Mouse (Mus musculus): ENCODE measurements around the gene Ivl. TPM values are rescaled to one million over a fixed set of nuclear protein-coding genes. Genes with fewer than 3 reads are reported as not detected.

Gene Ivl
- not detected in 2 replicates for polyA plus RNA-seq (2015; fragmentation: Nextera tagmentation; extraction: Ambion mirVana)

DNA sequence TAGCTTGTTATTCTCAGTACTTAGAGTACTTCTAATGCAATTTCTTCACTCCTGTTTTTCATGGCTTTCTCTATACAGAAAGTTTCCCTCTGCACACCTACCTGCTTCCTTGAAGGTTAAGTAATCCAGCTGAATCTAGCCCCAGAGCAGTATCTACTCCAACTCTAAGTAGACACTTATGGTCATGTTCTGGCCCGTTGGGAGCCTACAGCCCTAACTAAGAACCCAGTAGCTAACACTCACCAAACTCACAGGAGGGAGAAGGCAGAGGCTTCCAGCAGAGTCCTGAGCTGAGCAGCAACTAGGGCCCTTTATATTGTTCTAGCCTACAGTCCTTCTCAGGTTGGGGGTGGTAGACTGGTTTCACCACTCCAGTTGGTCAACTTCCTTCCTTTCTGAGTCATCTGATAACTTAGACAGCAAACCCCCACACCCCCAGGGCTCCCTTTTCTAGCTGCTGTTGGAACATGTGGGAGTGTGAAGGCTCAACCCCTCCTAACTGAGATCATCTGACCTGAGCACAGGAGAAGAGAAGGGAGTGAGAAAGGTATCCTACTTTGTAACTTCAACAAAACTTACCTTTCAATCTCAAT, at the start of gene Ivl:
Gene Ivl, minus strand, starts transcription at position 287 of the 593 bp plus-strand sequence.
- H3K9ac ChIP-seq (replicated peaks) = no peak within 1 kb of the TSS
- H3K27me3 ChIP-seq = no peaks in the 10 kb centered on the region
- H3K4me3 ChIP-seq (replicated peaks) = no peak within 1 kb of the TSS
- no peaks in the 10 kb centered on the region for H3K9me3 ChIP-seq
- WGBS = 75% methylated on average over 1 of the region's 1 CpGs
- no peaks in the 10 kb centered on the region for H3K36me3 ChIP-seq
- no peak within 1 kb of the TSS for H3K4me2 ChIP-seq (replicated peaks)
- H3K4me1 ChIP-seq (replicated peaks) = no peaks in the 10 kb centered on the region
- no peak for ATAC-seq
- H3K27ac ChIP-seq = no peak within 1 kb of the TSS

DNA sequence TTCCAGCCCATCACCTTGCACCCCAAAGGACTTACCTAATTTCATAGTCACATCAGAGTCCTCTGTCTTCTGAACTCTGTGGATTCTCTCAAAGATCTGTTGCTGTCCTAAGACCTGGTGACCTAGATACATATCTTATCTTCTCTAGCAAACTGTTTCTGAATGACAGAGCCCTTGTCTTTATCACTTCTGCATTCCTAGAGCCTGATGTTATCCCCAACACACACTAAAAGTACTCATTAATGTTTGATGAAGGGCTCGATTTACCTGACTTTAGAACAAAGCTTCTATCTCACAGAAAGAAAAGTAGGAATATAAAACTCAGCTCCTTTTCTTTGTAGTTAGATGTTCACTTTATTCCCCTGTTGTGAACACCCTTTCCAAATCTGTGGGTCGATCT, 48.0 kb upstream of the Ivl start, which contains the start of gene Lce6a:
Gene Lce6a, minus strand, starts transcription at position 101 of the 400 bp plus-strand sequence.
- Histone ChIP-seq H3K9me3 (no peaks in the 10 kb centered on the region), H3K4me1 (replicated peaks) (no peaks in the 10 kb centered on the region), H3K4me2 (replicated peaks) (no peak within 1 kb of the TSS), H3K27ac (no peak within 1 kb of the TSS), H3K36me3 (no peaks in the 10 kb centered on the region), H3K4me3 (replicated peaks) (no peak within 1 kb of the TSS), H3K27me3 (no peaks in the 10 kb centered on the region), H3K9ac (replicated peaks) (no peak within 1 kb of the TSS)
- WGBS = 82% methylated on average over 2 of the region's 2 CpGs
- no peak for ATAC-seq

DNA sequence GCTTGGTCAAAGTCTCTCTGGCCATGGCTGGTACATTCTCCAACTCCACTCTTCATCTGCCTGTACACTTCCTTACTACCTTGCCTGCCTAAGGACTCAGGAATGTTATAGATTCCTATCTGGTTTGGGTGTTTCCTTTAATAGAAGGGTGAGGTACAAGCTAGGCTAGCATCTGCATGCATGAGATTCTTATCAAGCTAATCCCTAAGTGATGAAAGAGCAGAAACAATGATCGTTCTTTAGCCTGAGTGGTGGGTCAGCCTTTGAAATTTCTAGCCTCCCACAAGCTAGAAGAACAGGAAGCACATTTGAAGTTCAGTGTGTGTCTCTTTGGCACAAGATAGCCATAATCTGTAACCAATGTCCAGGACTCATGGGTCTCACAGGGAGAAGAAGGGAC, 36.3 kb upstream of the Ivl start:
- H3K4me1 ChIP-seq (replicated peaks) = no peaks in the 10 kb centered on the region
- 65% methylated on average over 1 of the region's 1 CpGs for WGBS
- no peaks in the 10 kb centered on the region for H3K27me3 ChIP-seq

GRCm38 (mm10) chr3:92607392-92607791, 33.9 kb upstream of the Ivl start, which contains the start of gene 2210017I01Rik:
TSS of gene 2210017I01Rik (minus strand) at chr3:92607492.
- Histone ChIP-seq H3K36me3 (no peaks in the 10 kb centered on the region), H3K27me3 (no peaks in the 10 kb centered on the region), H3K4me2 (replicated peaks) (no peak within 1 kb of the TSS), H3K9me3 (no peaks in the 10 kb centered on the region), H3K4me1 (replicated peaks) (no peaks in the 10 kb centered on the region), H3K27ac (no peak within 1 kb of the TSS), H3K4me3 (replicated peaks) (no peak within 1 kb of the TSS), H3K9ac (replicated peaks) (no peak within 1 kb of the TSS)
- no peak for ATAC-seq

More for the DNA sequence above, 36.3 kb upstream of the Ivl start:
- H3K4me2 ChIP-seq (replicated peaks) = no peak overlapping the region
- no peak overlapping the region for H3K27ac ChIP-seq
- ATAC-seq = no peak
- no peaks in the 10 kb centered on the region for H3K9me3 ChIP-seq
- H3K4me3 ChIP-seq (replicated peaks) = no peak overlapping the region
- no peak overlapping the region for H3K9ac ChIP-seq (replicated peaks)
- H3K36me3 ChIP-seq = no peaks in the 10 kb centered on the region

- no peak for ATAC-seq
- Histone ChIP-seq H3K36me3 (no peaks in the 10 kb centered on the region), H3K27ac (no peak overlapping the region), H3K4me1 (replicated peaks) (no peaks in the 10 kb centered on the region), H3K4me3 (replicated peaks) (no peak overlapping the region), H3K27me3 (no peaks in the 10 kb centered on the region), H3K9me3 (0 out of 2 replicates have a peak, but pooled peaks cover 3% of the 10 kb centered on the region), H3K4me2 (replicated peaks) (no peak overlapping the region), H3K9ac (replicated peaks) (no peak overlapping the region)
- WGBS = 51% methylated on average over 1 of the region's 1 CpGs
These were observed 28.6 kb upstream of the Ivl start for GRCm38 (mm10) chr3:92602169-92602568.

GRCm38 (mm10) chr3:92600456-92600855, 26.9 kb upstream of the Ivl start:
- H3K4me1 ChIP-seq (replicated peaks) = no peaks in the 10 kb centered on the region
- no peak overlapping the region for H3K4me2 ChIP-seq (replicated peaks)
- no peaks in the 10 kb centered on the region for H3K27me3 ChIP-seq
- 0 out of 2 replicates have a peak, but pooled peaks cover 3% of the 10 kb centered on the region for H3K9me3 ChIP-seq
- 58% methylated on average over 1 of the region's 1 CpGs for WGBS
- no peak overlapping the region for H3K4me3 ChIP-seq (replicated peaks)
- no peak overlapping the region for H3K9ac ChIP-seq (replicated peaks)
- no peaks in the 10 kb centered on the region for H3K36me3 ChIP-seq
- no peak overlapping the region for H3K27ac ChIP-seq
- no peak for ATAC-seq

DNA sequence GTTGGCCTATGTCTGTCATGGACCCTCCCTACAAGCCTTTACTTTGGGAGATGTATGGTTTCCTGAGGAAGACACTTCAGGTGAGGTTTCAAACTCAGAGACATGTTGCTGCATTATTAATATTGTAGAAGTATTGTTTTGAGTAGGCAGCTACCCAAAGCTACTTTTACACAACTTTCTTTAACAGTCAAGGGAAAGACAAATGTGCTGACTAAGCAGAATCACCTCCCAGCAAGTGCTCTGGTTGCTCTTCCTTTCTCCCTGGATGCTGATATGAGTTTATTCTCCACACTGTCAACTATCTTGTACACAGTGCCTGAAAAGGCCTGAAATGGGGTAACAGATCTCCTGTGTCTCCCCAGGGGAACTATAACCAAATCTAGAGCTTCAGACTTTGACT, 26.4 kb upstream of the Ivl start:
- Histone ChIP-seq H3K27ac (no peak overlapping the region), H3K4me2 (replicated peaks) (no peak overlapping the region), H3K9me3 (0 out of 2 replicates have a peak, but pooled peaks cover 3% of the 10 kb centered on the region), H3K27me3 (no peaks in the 10 kb centered on the region), H3K36me3 (no peaks in the 10 kb centered on the region), H3K9ac (replicated peaks) (no peak overlapping the region), H3K4me3 (replicated peaks) (no peak overlapping the region), H3K4me1 (replicated peaks) (no peaks in the 10 kb centered on the region)
- no peak for ATAC-seq

GRCm38 (mm10) chr3:92598429-92598828, 24.9 kb upstream of the Ivl start:
- no peaks in the 10 kb centered on the region for H3K27me3 ChIP-seq
- H3K4me1 ChIP-seq (replicated peaks) = no peaks in the 10 kb centered on the region
- ATAC-seq = no peak
- H3K9me3 ChIP-seq = 0 out of 2 replicates have a peak, but pooled peaks cover 3% of the 10 kb centered on the region
- no peak overlapping the region for H3K27ac ChIP-seq
- no peak overlapping the region for H3K9ac ChIP-seq (replicated peaks)
- H3K4me2 ChIP-seq (replicated peaks) = no peak overlapping the region
- 94% methylated on average over 2 of the region's 2 CpGs for WGBS
- H3K4me3 ChIP-seq (replicated peaks) = no peak overlapping the region
- no peaks in the 10 kb centered on the region for H3K36me3 ChIP-seq

- H3K27ac ChIP-seq = no peak within 1 kb of the TSS
- WGBS = 83% methylated on average over 1 of the region's 1 CpGs
- ATAC-seq = no peak
These were observed 15.3 kb upstream of the Ivl start, which contains the start of gene Smcp for GRCm38 (mm10) chr3:92588858-92589257. TSS of gene Smcp (minus strand) at chr3:92588997.

GRCm38 (mm10) chr3:92587190-92587589, 13.7 kb upstream of the Ivl start:
- Histone ChIP-seq H3K4me3 (replicated peaks) (no peak overlapping the region), H3K4me2 (replicated peaks) (no peak overlapping the region), H3K9me3 (no peaks in the 10 kb centered on the region), H3K9ac (replicated peaks) (no peak overlapping the region), H3K27me3 (no peaks in the 10 kb centered on the region), H3K27ac (no peak overlapping the region), H3K36me3 (no peaks in the 10 kb centered on the region), H3K4me1 (replicated peaks) (no peaks in the 10 kb centered on the region)
- WGBS = 81% methylated on average over 3 of the region's 3 CpGs
- no peak for ATAC-seq

More at GRCm38 (mm10) chr3:92588858-92589257, 15.3 kb upstream of the Ivl start, which contains the start of gene Smcp:
- H3K9me3 ChIP-seq = no peaks in the 10 kb centered on the region
- H3K4me1 ChIP-seq (replicated peaks) = no peaks in the 10 kb centered on the region
- no peak within 1 kb of the TSS for H3K9ac ChIP-seq (replicated peaks)
- H3K27me3 ChIP-seq = no peaks in the 10 kb centered on the region
- no peaks in the 10 kb centered on the region for H3K36me3 ChIP-seq
- no peak within 1 kb of the TSS for H3K4me3 ChIP-seq (replicated peaks)
- no peak within 1 kb of the TSS for H3K4me2 ChIP-seq (replicated peaks)

GRCm38 (mm10) chr3:92585055-92585454, 11.5 kb upstream of the Ivl start:
- Histone ChIP-seq H3K27me3 (no peaks in the 10 kb centered on the region), H3K4me3 (replicated peaks) (no peak overlapping the region), H3K36me3 (no peaks in the 10 kb centered on the region), H3K9ac (replicated peaks) (no peak overlapping the region), H3K27ac (no peak overlapping the region), H3K4me2 (replicated peaks) (no peak overlapping the region), H3K9me3 (no peaks in the 10 kb centered on the region), H3K4me1 (replicated peaks) (no peaks in the 10 kb centered on the region)
- ATAC-seq = no peak
- 79% methylated on average over 1 of the region's 1 CpGs for WGBS

GRCm38 (mm10) chr3:92583164-92583826, 9.8 kb upstream of the Ivl start:
- Histone ChIP-seq H3K27ac (no peak overlapping the region), H3K36me3 (no peaks in the 10 kb centered on the region), H3K27me3 (no peaks in the 10 kb centered on the region), H3K9me3 (no peaks in the 10 kb centered on the region), H3K4me3 (replicated peaks) (no peak overlapping the region), H3K4me1 (replicated peaks) (no peaks in the 10 kb centered on the region), H3K9ac (replicated peaks) (no peak overlapping the region), H3K4me2 (replicated peaks) (no peak overlapping the region)
- no peak for ATAC-seq
- 53% methylated on average over 3 of the region's 3 CpGs for WGBS
